Mouse (Mus musculus) erythroblast, adult 5-6 weeks (primary cell): Measurements from ENCODE around the gene Zfp809. TPM values are rescaled to one million over a fixed set of nuclear protein-coding genes. Genes with fewer than 3 reads are reported as not detected.

ENCODE experiments used
- ATAC-seq: replicated peaks from 2 replicates; pipeline ENCODE4 v1.8.0; 2016; ENCODE audit warnings: moderate number of reproducible peaks, mild to moderate bottlenecking, moderate TSS enrichment, inconsistent platforms; ENCODE audit not compliant: poor library complexity, low FRiP score, severe bottlenecking
- total RNA-seq, 2 experiments: library from RNA; stranded (forward) in 1 of 2; stranded (reverse) in 1 of 2; fragments of 150-400 nt in 1 of 2; fragments of 200-764, 138-1000 nt in 1 of 2; gene quantifications; 2 replicates each; pipeline versions ENCODE4 v1.2.3 to v1.2.4; 2015 to 2017; ENCODE audit warnings: low replicate concordance in 2 of 2

The Zfp809 gene
- total RNA-seq, 2 experiments from 2014 or later: 11.0 to 25.4 TPM

DNA sequence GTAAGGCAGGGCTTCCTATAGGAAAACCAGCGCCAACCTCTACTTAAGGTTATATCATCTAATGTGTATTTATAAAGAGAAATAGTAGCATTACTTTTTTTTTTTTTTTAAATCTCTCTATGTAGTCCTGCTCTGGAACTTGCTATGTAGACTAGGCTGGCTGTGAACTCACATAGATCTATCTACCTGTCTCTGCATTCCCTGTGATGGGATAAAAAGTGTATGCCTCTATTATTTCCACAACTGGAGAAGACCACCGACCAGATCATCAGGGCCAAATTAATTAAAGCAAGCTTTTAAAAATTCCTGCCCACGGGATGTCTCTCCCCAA is 34.5 kb downstream of the Zfp809 start:
- no peak for ATAC-seq

DNA sequence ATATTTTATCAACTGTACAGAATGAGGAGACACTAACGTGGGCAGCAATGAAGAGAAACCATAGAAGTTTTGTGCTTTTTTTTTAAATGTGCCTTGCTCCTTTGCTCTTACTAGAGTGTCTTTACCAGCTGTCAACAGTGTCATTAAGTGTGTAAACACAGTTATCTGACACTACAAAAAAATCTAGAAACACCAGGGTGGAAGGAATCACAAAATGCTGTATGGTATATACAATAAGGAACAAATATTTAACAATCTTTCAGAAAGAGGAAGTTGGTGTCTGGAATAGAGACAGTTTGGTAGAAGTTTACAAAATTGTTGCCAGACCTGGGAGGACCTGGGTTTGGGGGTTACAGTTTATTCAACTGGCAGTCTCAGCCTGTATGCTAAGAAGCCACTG is 36.1 kb downstream of the Zfp809 start:
- no peak for ATAC-seq

DNA sequence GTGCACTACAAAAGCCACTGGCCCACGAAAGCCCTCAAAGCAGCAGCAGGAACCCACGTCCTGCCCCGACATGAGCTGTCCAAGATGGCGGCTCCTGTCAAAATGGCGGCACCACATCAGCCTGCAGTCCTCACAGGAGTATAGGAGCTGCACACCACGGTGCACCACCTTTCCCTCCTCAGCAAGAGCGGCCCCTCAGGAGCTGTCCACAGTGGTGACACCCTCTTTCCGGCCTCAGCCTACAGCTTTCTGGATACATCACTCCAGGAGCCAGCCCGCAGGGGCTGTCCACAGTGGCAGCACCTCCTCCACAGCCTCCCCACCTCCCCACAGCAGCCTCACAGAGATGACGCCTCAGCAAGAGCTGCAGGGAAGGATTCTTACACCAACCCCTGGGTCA is 37.1 kb downstream of the Zfp809 start:
- no peak for ATAC-seq

DNA sequence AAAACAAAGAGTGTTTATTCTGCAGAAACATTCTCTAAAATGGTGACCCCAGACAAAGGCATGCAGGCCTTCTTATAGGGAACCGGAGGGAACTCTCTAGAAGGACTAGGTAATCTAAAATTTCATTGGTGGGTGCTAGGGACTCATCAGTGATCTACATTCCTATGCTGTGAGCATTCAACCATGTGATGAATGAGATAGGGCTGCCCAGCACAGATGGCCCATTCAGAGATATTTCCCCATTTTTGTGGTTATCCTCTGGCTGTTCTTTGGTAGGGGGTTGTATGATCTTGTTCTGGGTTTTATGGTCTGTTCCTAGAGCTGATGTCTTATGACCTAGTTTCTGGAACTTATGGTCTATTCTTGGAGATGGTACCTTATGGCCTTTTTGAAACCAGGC is 43.4 kb downstream of the Zfp809 start:
- ATAC-seq: no peak

DNA sequence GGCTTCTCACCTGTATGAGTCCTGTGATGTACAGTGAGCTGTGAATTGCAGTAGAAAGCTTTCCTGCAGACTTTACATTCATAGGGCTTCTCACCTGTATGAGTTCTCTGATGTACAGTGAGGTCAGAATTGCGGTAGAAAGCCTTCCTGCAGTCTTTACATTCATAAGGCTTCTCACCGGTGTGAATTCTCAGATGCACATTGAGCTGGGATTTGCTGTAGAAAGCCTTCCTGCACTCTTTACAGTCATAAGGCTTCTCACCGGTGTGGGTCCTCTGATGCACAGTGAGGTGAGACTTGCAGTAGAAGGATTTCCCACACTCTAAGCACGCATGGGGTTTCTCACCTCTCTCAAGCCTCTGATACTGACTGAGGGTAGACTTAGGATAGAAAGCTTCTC is 53.2 kb downstream of the Zfp809 start:
- ATAC-seq: no peak

Other genes starting within 250 kb of the Zfp809 start
- gene Rgl3, start 236.3 kb upstream of the Zfp809 start, total RNA-seq (2015; ENCODE audit: low replicate concordance): not detected in 2 replicates
- not detected in 2 replicates for gene Rgl3, start 236.3 kb upstream of the Zfp809 start, total RNA-seq (2017; ENCODE audit: low replicate concordance)
- gene Ccdc151, start 223.1 kb upstream of the Zfp809 start, total RNA-seq (2015; ENCODE audit: low replicate concordance): 4.2 TPM in 1 of 2 replicates, not detected in the other
- 0.84 and 0.85 TPM in 2 replicates for gene Ccdc151, start 223.1 kb upstream of the Zfp809 start, total RNA-seq (2017; ENCODE audit: low replicate concordance)
- 13.1 and 13.4 TPM in 2 replicates for gene Prkcsh, start 222.9 kb upstream of the Zfp809 start, total RNA-seq (2015; ENCODE audit: low replicate concordance)
- gene Prkcsh, start 222.9 kb upstream of the Zfp809 start, total RNA-seq (2017; ENCODE audit: low replicate concordance): 20.2 and 25.0 TPM in 2 replicates
- not detected in 2 replicates for gene Elavl3, start 173.7 kb upstream of the Zfp809 start, total RNA-seq (2015; ENCODE audit: low replicate concordance)
- not detected in 2 replicates for gene Elavl3, start 173.7 kb upstream of the Zfp809 start, total RNA-seq (2017; ENCODE audit: low replicate concordance)
- gene Gm49318, start 154.5 kb upstream of the Zfp809 start, total RNA-seq (2015; ENCODE audit: low replicate concordance): not detected in 2 replicates
- gene Gm49318, start 154.5 kb upstream of the Zfp809 start, total RNA-seq (2017; ENCODE audit: low replicate concordance): not detected in 2 replicates
- 1.0 and 4.0 TPM in 2 replicates for gene Zfp653, start 154.3 kb upstream of the Zfp809 start, total RNA-seq (2015; ENCODE audit: low replicate concordance)
- gene Zfp653, start 154.3 kb upstream of the Zfp809 start, total RNA-seq (2017; ENCODE audit: low replicate concordance): 1.6 and 2.8 TPM in 2 replicates
- gene Ecsit, start 140.3 kb upstream of the Zfp809 start, total RNA-seq (2015; ENCODE audit: low replicate concordance): 1.9 and 3.3 TPM in 2 replicates
- gene Ecsit, start 140.3 kb upstream of the Zfp809 start, total RNA-seq (2017; ENCODE audit: low replicate concordance): 3.5 and 4.2 TPM in 2 replicates
- not detected in 2 replicates for gene Cnn1, start 126.5 kb upstream of the Zfp809 start, total RNA-seq (2015; ENCODE audit: low replicate concordance)
- gene Cnn1, start 126.5 kb upstream of the Zfp809 start, total RNA-seq (2017; ENCODE audit: low replicate concordance): not detected in 2 replicates
- gene Elof1, start 108.5 kb upstream of the Zfp809 start, total RNA-seq (2015; ENCODE audit: low replicate concordance): 28.4 and 30.7 TPM in 2 replicates
- gene Elof1, start 108.5 kb upstream of the Zfp809 start, total RNA-seq (2017; ENCODE audit: low replicate concordance): 14.1 and 15.8 TPM in 2 replicates
- 10.8 and 20.7 TPM in 2 replicates for gene Acp5, start 90.0 kb upstream of the Zfp809 start, total RNA-seq (2015; ENCODE audit: low replicate concordance)
- 9.8 and 18.1 TPM in 2 replicates for gene Acp5, start 90.0 kb upstream of the Zfp809 start, total RNA-seq (2017; ENCODE audit: low replicate concordance)
- 5.6 and 8.8 TPM in 2 replicates for gene Pigyl, start 68.9 kb upstream of the Zfp809 start, total RNA-seq (2015; ENCODE audit: low replicate concordance)
- 8.2 and 9.3 TPM in 2 replicates for gene Pigyl, start 68.9 kb upstream of the Zfp809 start, total RNA-seq (2017; ENCODE audit: low replicate concordance)
- gene Zfp872, start 37.6 kb upstream of the Zfp809 start, total RNA-seq (2015; ENCODE audit: low replicate concordance): not detected in 2 replicates
- not detected in 2 replicates for gene Zfp872, start 37.6 kb upstream of the Zfp809 start, total RNA-seq (2017; ENCODE audit: low replicate concordance)
- gene Zfp599, start 34.2 kb downstream of the Zfp809 start, total RNA-seq (2015; ENCODE audit: low replicate concordance): 0.96 and 4.0 TPM in 2 replicates
- 0.17 TPM in 1 of 2 replicates, not detected in the other for gene Zfp599, start 34.2 kb downstream of the Zfp809 start, total RNA-seq (2017; ENCODE audit: low replicate concordance)
- gene Zfp810, start 81.9 kb downstream of the Zfp809 start, total RNA-seq (2015; ENCODE audit: low replicate concordance): 0.63 and 4.0 TPM in 2 replicates
- gene Zfp810, start 81.9 kb downstream of the Zfp809 start, total RNA-seq (2017; ENCODE audit: low replicate concordance): 0.43 and 3.2 TPM in 2 replicates
- gene Anln, start 163.5 kb downstream of the Zfp809 start, total RNA-seq (2015; ENCODE audit: low replicate concordance): 43.7 and 47.1 TPM in 2 replicates
- gene Anln, start 163.5 kb downstream of the Zfp809 start, total RNA-seq (2017; ENCODE audit: low replicate concordance): 35.8 and 68.9 TPM in 2 replicates
- gene 9530077C05Rik, start 185.8 kb downstream of the Zfp809 start, total RNA-seq (2015; ENCODE audit: low replicate concordance): 1.5 and 2.3 TPM in 2 replicates
- 1.1 and 2.0 TPM in 2 replicates for gene 9530077C05Rik, start 185.8 kb downstream of the Zfp809 start, total RNA-seq (2017; ENCODE audit: low replicate concordance)
- not detected in 2 replicates for gene Gm17545, start 228.6 kb downstream of the Zfp809 start, total RNA-seq (2015; ENCODE audit: low replicate concordance)
- not detected in 2 replicates for gene Gm17545, start 228.6 kb downstream of the Zfp809 start, total RNA-seq (2017; ENCODE audit: low replicate concordance)
- 39.6 and 45.8 TPM in 2 replicates for gene Rp9, start 244.0 kb downstream of the Zfp809 start, total RNA-seq (2015; ENCODE audit: low replicate concordance)
- 24.4 and 53.5 TPM in 2 replicates for gene Rp9, start 244.0 kb downstream of the Zfp809 start, total RNA-seq (2017; ENCODE audit: low replicate concordance)